Mouse (Mus musculus) ES-E14 (cell line): ENCODE data around the gene AU018091. TPM values are rescaled to one million over a fixed set of nuclear protein-coding genes. Genes with fewer than 3 reads are reported as not detected.
"Not testable (repeated sequence)": the region's sequence is repeated elsewhere in the genome, so short reads cannot be mapped to it uniquely, and the experiment has no call there.

Source experiments
- DNase-seq: peaks from one replicate; pipeline ENCODE4 v3.0.0-alpha.2; 2013; ENCODE audit warnings: low read depth, low spot score
- H3K27ac ChIP-seq: 2 replicates; pipeline ENCODE4 v1.5.1; 2012; ENCODE audit warnings: low read depth, mild to moderate bottlenecking, low read length, moderate library complexity, mixed read lengths; ENCODE audit not compliant: poor library complexity, insufficient read depth, severe bottlenecking
- H3K36me3 ChIP-seq: 2 replicates; pipeline ENCODE4 v1.6.1; 2012; ENCODE audit warnings: mild to moderate bottlenecking, low read length, moderate library complexity, mixed read lengths; ENCODE audit not compliant: control insufficient read depth, poor library complexity, insufficient read depth, severe bottlenecking
- H3K4me1 ChIP-seq, 2 experiments: fragments of 150-350 bp in 1 of 2; sonication (generic) in 1 of 2; 2 replicates each; pipeline ENCODE4 v1.6.1; 2012; ENCODE audit warnings: low read length in 2 of 2, mild to moderate bottlenecking in 1 of 2, mixed read lengths in 1 of 2; ENCODE audit not compliant: control insufficient read depth in 2 of 2, insufficient read depth in 2 of 2, poor library complexity in 1 of 2
- H3K4me3 ChIP-seq, 2 experiments: fragments of 150-350 bp in 1 of 2; sonication (generic) in 1 of 2; 2 replicates each; pipeline ENCODE4 v1.5.1; 2012; ENCODE audit warnings: low read length in 2 of 2, low read depth in 1 of 2, mild to moderate bottlenecking in 1 of 2, mixed read lengths in 1 of 2; ENCODE audit not compliant: insufficient read depth in 1 of 2, poor library complexity in 1 of 2, severe bottlenecking in 1 of 2
- H3K9ac ChIP-seq: 2 replicates; pipeline ENCODE4 v1.6.1; 2012; ENCODE audit warnings: low read depth, mild to moderate bottlenecking, low read length, mixed read lengths; ENCODE audit not compliant: poor library complexity, insufficient read depth, severe bottlenecking
- H3K9me3 ChIP-seq: fragments of 150-350 bp; sonication (generic); 2 replicates; pipeline ENCODE4 v1.6.1; 2012; ENCODE audit warnings: low read depth, mild to moderate bottlenecking, low read length; ENCODE audit not compliant: control insufficient read depth, insufficient read depth
- CHD2 ChIP-seq: IDR thresholded peaks from 2 replicates; pipeline ENCODE4 v1.6.1; 2014; ENCODE audit warnings: mild to moderate bottlenecking, low read depth, low read length, inconsistent platforms
- HCFC1 ChIP-seq: IDR thresholded peaks from 2 replicates; pipeline ENCODE4 v1.6.1; 2012; ENCODE audit warnings: low read length, inconsistent platforms, borderline replicate concordance; ENCODE audit not compliant: insufficient read depth
- MAFK ChIP-seq: IDR thresholded peaks from 2 replicates; pipeline ENCODE4 v1.6.1; 2014; ENCODE audit warnings: mild to moderate bottlenecking, low read depth, low read length, inconsistent platforms; ENCODE audit not compliant: insufficient read depth
- ZC3H11A ChIP-seq: IDR thresholded peaks from 2 replicates; pipeline ENCODE4 v1.6.1; 2012; ENCODE audit warnings: low read depth, mild to moderate bottlenecking, inconsistent platforms, low read length, borderline replicate concordance
- ZNF384 ChIP-seq: IDR thresholded peaks from 2 replicates; pipeline ENCODE4 v1.6.1; 2012; ENCODE audit warnings: low read depth, low read length, inconsistent platforms
- in situ Hi-C, 2 experiments: fragments of 600-800 bp; cut with MboI; formaldehyde crosslinking; loops; one replicate each; pipeline ENCODE4 v1.15.1; 2025; ENCODE audit warnings: low sequenced_read_pairs in 2 of 2, inconsistent platforms in 1 of 2; ENCODE audit not compliant: unreplicated experiment in 2 of 2
- total RNA-seq: library from RNA; depleted of rRNA; stranded (reverse); fragments of 300-350 nt; gene quantifications from 2 replicates; pipeline ENCODE4 v1.2.3, GENCODE M21; 2012

AU018091 gene
- total RNA-seq, 1 experiment: 198 TPM

DNA sequence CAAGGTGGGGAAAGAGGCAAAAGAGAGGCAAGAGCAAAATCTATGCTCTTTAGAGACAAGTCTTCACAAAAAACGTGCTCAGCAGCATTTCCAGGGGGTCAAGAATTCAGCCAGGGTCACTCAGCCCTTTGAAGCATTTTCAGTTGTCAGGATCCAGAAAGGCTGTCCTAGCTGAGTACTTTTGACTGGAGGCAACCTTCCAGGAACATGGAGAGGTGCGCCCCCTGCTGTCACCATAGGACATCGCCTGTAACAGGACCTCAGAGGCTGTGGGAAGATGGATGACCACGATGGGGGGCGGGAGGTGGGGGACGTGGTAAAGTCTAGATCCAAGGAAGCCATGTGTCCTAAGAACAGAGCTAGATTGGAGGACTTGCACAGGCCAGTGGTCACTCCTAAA, 24.9 kb upstream of the AU018091 start:
- Histone ChIP-seq H3K9ac (peak overlapping the region; percentile 60; the same call in 1 of the 2 replicates), H3K9me3 (no peaks in the 10 kb centered on the region), H3K27ac (peak overlapping the region; percentile 91), H3K4me3 (no peak overlapping the region), H3K4me1 (peaks cover 2 to 13% of the 10 kb centered on the region in 2 experiments; a peak in 2 of 4 replicates), H3K36me3 (no peaks in the 10 kb centered on the region)
- TF ChIP-seq ZNF384: peak; percentile 87
- no peak for TF ChIP-seq HCFC1
- no peak for TF ChIP-seq MAFK
- TF ChIP-seq CHD2: no peak
- peak; percentile 26; the same call in 1 of the 2 replicates for TF ChIP-seq ZC3H11A
- in situ Hi-C loops: no loop called here
- peak; percentile 94 for DNase-seq

DNA sequence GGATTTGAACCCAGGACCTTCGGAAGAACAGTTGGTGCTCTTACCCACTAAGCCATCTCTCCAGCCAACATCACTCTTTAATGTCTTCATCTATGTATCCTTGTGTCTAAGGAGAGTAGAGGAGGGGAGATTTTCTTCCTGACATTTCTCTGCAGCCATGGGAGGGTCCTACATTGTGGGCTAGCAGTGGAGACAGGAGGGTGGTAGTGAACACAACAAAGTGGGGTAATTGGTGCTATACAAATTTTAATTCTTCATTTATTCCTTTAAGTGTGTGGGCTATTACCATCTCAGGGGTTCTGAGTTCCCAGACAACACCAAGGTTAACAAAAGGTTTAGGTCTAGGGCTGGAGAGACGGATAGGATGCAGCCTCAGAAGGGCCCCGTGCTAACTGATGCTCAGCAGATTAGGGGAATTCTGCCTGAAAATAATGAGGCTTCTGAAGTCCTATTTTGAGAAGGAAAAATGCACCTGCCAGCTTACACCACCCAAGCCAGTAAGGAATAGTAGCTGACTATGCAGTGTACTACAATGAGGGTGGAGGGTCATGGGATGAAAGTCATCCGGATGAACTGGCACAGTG, 24.1 kb upstream of the AU018091 start:
- H3K4me1 ChIP-seq: peaks cover 2 to 8% of the 10 kb centered on the region in 2 experiments; a peak in 2 of 4 replicates
- TF ChIP-seq ZNF384: no peak
- TF ChIP-seq CHD2: peak; percentile 75; the same call in 1 of the 2 replicates
- no peaks in the 10 kb centered on the region for H3K9me3 ChIP-seq
- H3K36me3 ChIP-seq: no peaks in the 10 kb centered on the region
- H3K4me3 ChIP-seq: 0 out of 4 replicates have a peak overlapping the region, but pooled peaks of 1 of the 2 experiments have one; percentile 1
- peak overlapping the region; percentile 40; the same call in 1 of the 2 replicates for H3K9ac ChIP-seq
- DNase-seq: peak; percentile 79
- in situ Hi-C loops: no loop called here
- H3K27ac ChIP-seq: peak overlapping the region; percentile 91

DNA sequence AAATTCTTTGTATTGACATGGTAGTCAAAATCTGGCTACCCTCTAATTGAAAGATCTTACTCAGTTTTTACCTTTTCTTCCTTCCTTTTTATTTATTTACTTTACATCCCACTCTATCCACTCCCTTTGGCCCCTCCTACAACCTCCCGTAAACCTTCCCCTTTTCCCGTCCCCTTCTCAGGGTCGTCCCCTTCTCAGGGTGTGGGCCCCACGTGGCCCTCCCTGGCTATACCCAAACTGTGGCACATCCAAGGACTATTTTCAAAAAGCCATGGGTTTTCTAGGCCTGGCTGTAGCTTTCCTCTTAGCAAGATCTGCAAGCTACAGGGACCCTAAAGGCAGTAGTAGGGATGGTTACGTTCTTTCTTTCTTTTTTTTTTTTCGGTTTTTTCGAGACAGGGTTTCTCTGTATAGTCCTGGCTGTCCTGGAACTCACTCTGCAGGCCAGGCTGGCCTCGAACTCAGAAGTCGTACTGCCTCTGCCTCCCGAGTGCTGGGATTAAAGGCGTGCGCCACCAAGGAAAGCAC, 23.0 kb upstream of the AU018091 start:
- H3K36me3 ChIP-seq: no peaks in the 10 kb centered on the region
- no peak overlapping the region for H3K4me3 ChIP-seq
- in situ Hi-C loops: no loop called here
- no peak for DNase-seq
- H3K27ac ChIP-seq: peak overlapping the region; percentile 88
- no peak for TF ChIP-seq MAFK
- TF ChIP-seq ZNF384: peak; percentile 94
- no peak for TF ChIP-seq ZC3H11A
- H3K9ac ChIP-seq: no peak overlapping the region; the same call in 1 of the 2 replicates
- peaks cover 2 to 8% of the 10 kb centered on the region in 2 experiments; a peak in 2 of 4 replicates for H3K4me1 ChIP-seq
- H3K9me3 ChIP-seq: no peaks in the 10 kb centered on the region

DNA sequence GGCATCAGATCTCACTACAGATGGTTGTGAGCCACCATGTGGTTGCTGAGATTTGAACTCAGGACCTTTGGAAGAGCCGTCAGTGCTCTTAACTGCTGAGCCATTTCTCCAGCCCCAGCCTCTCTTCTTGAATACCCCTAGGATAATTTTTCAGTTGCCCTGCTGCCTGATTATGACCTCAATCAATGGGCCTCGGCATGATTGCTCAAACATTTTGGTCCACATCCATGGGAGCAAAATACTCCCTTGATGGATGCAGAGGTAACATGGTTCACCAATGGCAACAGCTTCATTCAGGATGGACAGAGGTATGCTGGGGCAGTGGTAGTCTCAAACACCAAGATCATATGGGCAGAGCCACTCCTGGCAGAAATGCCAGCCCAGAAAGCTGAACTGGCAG, 17.7 kb upstream of the AU018091 start:
- in situ Hi-C loops, H3K27ac ChIP-seq, H3K4me3 ChIP-seq, DNase-seq, H3K36me3 ChIP-seq, H3K4me1 ChIP-seq, H3K9ac ChIP-seq, H3K9me3 ChIP-seq: not testable (repeated sequence)

DNA sequence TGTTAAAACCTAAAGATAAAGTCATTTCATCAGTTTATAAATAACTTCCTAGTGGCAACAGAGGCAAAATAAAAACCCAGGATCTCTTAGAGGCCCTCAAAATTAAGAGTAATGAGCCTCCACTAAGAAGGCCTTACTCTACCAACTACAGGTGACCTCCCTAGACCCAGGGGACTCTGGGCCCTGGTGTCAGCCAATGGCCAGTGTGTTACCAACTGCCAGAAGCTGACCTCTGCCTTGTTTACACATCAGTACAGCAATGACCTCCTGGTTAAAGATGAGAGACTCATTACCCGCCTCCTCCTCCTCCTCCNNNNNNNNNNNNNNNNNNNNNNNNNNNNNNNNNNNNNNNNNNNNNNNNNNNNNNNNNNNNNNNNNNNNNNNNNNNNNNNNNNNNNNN, 17.1 kb upstream of the AU018091 start:
- H3K27ac ChIP-seq: no peak overlapping the region
- in situ Hi-C loops: no loop called here
- peaks cover 0 to 2% of the 10 kb centered on the region in 2 experiments; a peak in 1 of 4 replicates for H3K4me1 ChIP-seq
- no peak for DNase-seq
- H3K9me3 ChIP-seq: no peaks in the 10 kb centered on the region
- H3K36me3 ChIP-seq: no peaks in the 10 kb centered on the region
- no peak for TF ChIP-seq ZNF384
- no peak for TF ChIP-seq CHD2
- TF ChIP-seq ZC3H11A: no peak
- TF ChIP-seq HCFC1: no peak
- TF ChIP-seq MAFK: no peak
- H3K4me3 ChIP-seq: no peak overlapping the region
- H3K9ac ChIP-seq: no peak overlapping the region
